Mouse (Mus musculus) olfactory bulb, adult 2 months (tissue): Measurements from ENCODE around the gene Cacng4.

Experiments used
- CTCF ChIP-seq: fragments of 200-500 bp; IDR thresholded peaks from 2 replicates; pipeline ENCODE4 v1.5.1; 2012; ENCODE audit warnings: low read depth, mild to moderate bottlenecking, low read length, moderate library complexity; ENCODE audit not compliant: insufficient read depth
- POLR2A ChIP-seq: fragments of 200-500 bp; IDR thresholded peaks from 2 replicates; pipeline ENCODE4 v1.6.1; 2012; ENCODE audit warnings: mild to moderate bottlenecking, low read depth, low read length, moderate library complexity; ENCODE audit not compliant: insufficient read depth

DNA sequence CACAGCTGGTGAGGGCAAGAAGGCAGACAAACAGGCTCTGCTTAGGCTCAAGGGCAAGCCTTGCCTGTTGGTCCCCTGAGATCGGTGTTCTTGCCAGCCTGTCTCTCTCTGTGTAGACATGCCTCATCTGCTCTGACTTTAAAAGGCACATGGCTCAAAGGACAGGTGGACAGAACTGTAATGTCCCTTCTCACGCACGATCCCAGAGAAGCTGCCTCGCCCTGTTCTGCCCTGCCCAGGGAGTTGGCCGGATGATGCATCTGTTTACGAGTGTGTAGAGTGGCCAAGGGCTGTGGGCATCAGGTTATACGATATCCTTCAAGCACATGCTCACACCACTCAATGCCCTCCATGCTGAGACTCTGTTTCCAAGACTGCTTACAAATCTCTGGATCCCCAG lies 80.0 kb downstream of the Cacng4 start:
- no peak for TF ChIP-seq CTCF
- no peak for TF ChIP-seq POLR2A
